Mouse (Mus musculus) liver, embryonic 16.5 days (tissue): ENCODE measurements at regions not wholly inside any gene's neighbourhood (a gene's known extent, or its start where the extent isn't known, plus 50 kb on each side); places are given as distances from the start of the nearest gene placed in this dataset.

ENCODE experiments used
- ATAC-seq: fragments of 200-750 bp; cut with Nextera tagmentation; 2 replicates; pipeline ENCODE4 v1.8.0; 2017; ENCODE audit warnings: low read depth, mild to moderate bottlenecking, moderate number of reproducible peaks, moderate library complexity
- H3K27ac ChIP-seq: fragments of 300-500 bp; sonication (generic); 2 replicates; pipeline ENCODE4 v1.5.1; 2014; ENCODE audit warnings: mild to moderate bottlenecking, low read length
- H3K27me3 ChIP-seq: fragments of 300-500 bp; sonication (generic); 2 replicates; pipeline ENCODE4 v1.6.1; 2014; ENCODE audit warnings: low read depth, low read length, mixed read lengths; ENCODE audit not compliant: control insufficient read depth, insufficient read depth
- H3K36me3 ChIP-seq: fragments of 300-500 bp; sonication (generic); 2 replicates; pipeline ENCODE4 v1.6.1; 2014; ENCODE audit warnings: mild to moderate bottlenecking; ENCODE audit not compliant: control insufficient read depth, insufficient read depth
- H3K4me1 ChIP-seq: fragments of 300-500 bp; sonication (generic); 2 replicates; pipeline ENCODE4 v1.6.1; 2014; ENCODE audit warnings: low read depth, low read length, mixed read lengths; ENCODE audit not compliant: control insufficient read depth
- H3K4me2 ChIP-seq: fragments of 300-500 bp; sonication (generic); 2 replicates; pipeline ENCODE4 v1.6.1; 2014; ENCODE audit warnings: low read depth, low read length, mixed read lengths
- H3K4me3 ChIP-seq: fragments of 300-500 bp; sonication (generic); 2 replicates; pipeline ENCODE4 v1.5.1; 2014; ENCODE audit warnings: low read depth, mild to moderate bottlenecking, low read length
- H3K9ac ChIP-seq: fragments of 300-500 bp; sonication (generic); 2 replicates; pipeline ENCODE4 v1.6.1; 2014; ENCODE audit warnings: low read depth, low read length
- H3K9me3 ChIP-seq: fragments of 300-500 bp; sonication (generic); replicated peaks from 2 replicates; pipeline ENCODE4 v1.6.1; 2016; ENCODE audit warnings: low read length; ENCODE audit not compliant: control insufficient read depth
- WGBS: fragments of 180-500 bp; shearing (Covaris S2); extraction: QIAGEN DNeasy Blood & Tissue Kit; methylation state at CpG from one replicate; pipeline ENCODE4 v1.1.7; 2014; ENCODE audit not compliant: insufficient replicate concordance; 5-methylcytosine and 5-hydroxymethylcytosine counted together

DNA sequence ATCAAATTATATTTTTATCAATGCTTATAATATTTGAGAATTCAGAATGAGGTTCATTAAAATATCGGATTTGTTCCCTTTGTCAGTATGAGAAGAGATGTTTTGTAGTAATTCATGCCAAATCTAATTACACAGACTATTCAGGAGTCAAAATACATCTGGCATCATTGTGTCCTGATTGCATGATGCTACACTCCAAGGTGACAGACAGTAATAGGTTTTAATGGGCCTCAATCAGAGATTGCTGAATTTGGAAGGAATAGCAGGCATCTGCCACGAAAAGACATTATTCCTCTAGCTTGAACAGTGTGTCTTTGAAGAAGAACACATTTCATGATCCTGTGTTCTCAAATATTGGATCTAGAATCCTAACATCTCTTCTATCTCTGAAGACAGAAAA lies 1177.2 kb downstream of the Pcdh18 start:
- Histone ChIP-seq H3K4me3 (no peak overlapping the region), H3K27me3 (no peaks in the 10 kb centered on the region), H3K27ac (no peak overlapping the region), H3K4me2 (no peak overlapping the region), H3K36me3 (no peaks in the 10 kb centered on the region), H3K9me3 (no peaks in the 10 kb centered on the region), H3K4me1 (no peaks in the 10 kb centered on the region), H3K9ac (no peak overlapping the region)
- 49% methylated on average over 2 of the region's 2 CpGs for WGBS
- ATAC-seq = no peak

DNA sequence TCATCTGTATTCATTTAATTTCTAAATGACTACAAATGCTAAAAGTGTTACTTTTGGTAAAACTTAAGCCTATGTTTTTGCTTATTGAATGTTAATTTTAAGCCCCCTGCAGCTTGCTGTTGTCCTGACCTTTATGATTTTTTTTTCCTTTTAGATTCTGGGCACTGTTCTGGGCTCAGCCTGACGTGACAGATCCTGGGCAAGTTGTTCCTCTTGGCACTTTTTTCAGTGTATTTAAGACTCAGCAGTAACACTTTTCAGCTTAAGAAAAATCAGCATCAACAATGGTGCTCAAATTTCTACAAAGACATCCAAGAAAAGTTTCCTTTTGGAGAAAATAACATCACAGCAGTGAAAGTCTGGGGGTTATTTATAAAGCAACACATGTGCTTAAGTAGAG lies 1177.9 kb downstream of the Pcdh18 start:
- Histone ChIP-seq H3K27ac (no peak overlapping the region), H3K4me3 (no peak overlapping the region), H3K27me3 (no peaks in the 10 kb centered on the region), H3K4me1 (no peaks in the 10 kb centered on the region), H3K9me3 (no peaks in the 10 kb centered on the region), H3K36me3 (no peaks in the 10 kb centered on the region), H3K4me2 (no peak overlapping the region), H3K9ac (no peak overlapping the region)
- 31% methylated on average over 1 of the region's 1 CpGs for whole genome bisulfite sequencing
- no peak for ATAC-seq

DNA sequence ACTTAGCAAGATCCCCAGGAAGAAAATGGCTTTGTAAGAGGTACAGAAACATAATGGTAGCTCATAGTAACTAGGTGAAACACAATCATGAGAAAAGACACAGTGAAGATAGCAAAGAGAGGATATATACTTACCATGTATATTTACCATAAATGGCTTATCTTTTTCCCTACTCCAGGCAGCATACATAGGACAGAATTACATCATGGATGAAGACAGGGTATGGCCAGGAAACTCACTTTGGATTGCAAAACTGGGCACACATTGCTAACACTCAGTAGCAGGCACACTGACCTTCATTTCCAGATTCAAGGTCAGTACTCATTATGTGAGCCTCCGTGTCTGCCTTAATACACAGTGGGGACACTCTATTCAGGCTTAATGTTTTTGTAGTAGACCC lies 1210.5 kb downstream of the Pcdh18 start:
- H3K27me3 ChIP-seq = no peaks in the 10 kb centered on the region
- H3K4me3 ChIP-seq = no peak overlapping the region
- no peak overlapping the region for H3K27ac ChIP-seq
- H3K36me3 ChIP-seq = no peaks in the 10 kb centered on the region
- H3K9ac ChIP-seq = no peak overlapping the region
- H3K4me2 ChIP-seq = no peak overlapping the region
- H3K4me1 ChIP-seq = no peaks in the 10 kb centered on the region
- no peak for ATAC-seq
- WGBS = 68% methylated on average over 1 of the region's 1 CpGs
- no peaks in the 10 kb centered on the region for H3K9me3 ChIP-seq

DNA sequence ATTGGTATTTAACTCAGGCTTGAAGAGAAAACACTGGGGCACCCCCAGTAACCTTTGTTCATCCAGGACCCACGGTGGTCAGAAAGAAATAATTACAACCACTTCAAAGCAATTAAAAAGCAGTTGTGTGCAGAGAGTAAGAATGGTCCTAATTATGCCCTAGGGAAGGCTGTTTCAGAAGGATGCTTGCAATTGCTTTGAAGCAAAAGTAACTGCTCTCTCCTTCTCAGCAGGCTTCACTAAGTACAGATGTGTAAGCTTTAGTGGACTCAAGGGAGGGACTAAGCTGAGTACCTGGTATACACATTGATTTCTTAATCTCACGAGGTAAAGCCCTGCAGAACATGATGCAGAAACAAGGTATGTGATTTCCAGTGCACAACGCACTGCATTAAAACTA lies 1242.1 kb downstream of the Pcdh18 start:
- no peaks in the 10 kb centered on the region for H3K27me3 ChIP-seq
- H3K36me3 ChIP-seq = no peaks in the 10 kb centered on the region
- no peak overlapping the region for H3K4me3 ChIP-seq
- WGBS = 39% methylated on average over 3 of the region's 3 CpGs
- H3K9ac ChIP-seq = no peak overlapping the region
- H3K9me3 ChIP-seq = no peaks in the 10 kb centered on the region
- no peak overlapping the region for H3K27ac ChIP-seq
- no peaks in the 10 kb centered on the region for H3K4me1 ChIP-seq
- H3K4me2 ChIP-seq = no peak overlapping the region
- no peak for ATAC-seq

DNA sequence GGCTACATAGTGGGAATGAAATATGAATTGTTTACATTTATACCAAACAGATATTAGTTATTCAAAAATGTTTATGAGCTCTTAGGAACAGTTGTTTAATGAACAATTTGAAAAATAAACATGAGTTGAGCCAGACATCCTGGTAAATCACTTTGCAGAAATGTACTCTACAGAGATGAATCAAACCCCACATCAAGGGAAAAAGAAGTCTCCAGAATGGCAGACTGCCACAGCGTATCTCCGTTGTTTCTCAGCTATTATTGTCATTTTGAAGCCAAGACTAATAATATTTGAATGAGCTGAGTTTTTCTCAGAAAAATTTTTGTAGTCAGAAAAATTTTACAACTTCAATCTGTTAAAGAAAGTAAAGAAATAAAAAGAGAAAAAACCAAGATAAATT lies 1253.1 kb downstream of the Pcdh18 start:
- no peak overlapping the region for H3K9ac ChIP-seq
- no peaks in the 10 kb centered on the region for H3K4me1 ChIP-seq
- H3K4me3 ChIP-seq = no peak overlapping the region
- ATAC-seq = no peak
- H3K27me3 ChIP-seq = no peaks in the 10 kb centered on the region
- H3K9me3 ChIP-seq = no peaks in the 10 kb centered on the region
- no peak overlapping the region for H3K4me2 ChIP-seq
- 71% methylated on average over 2 of the region's 2 CpGs for WGBS
- no peaks in the 10 kb centered on the region for H3K36me3 ChIP-seq
- no peak overlapping the region for H3K27ac ChIP-seq

DNA sequence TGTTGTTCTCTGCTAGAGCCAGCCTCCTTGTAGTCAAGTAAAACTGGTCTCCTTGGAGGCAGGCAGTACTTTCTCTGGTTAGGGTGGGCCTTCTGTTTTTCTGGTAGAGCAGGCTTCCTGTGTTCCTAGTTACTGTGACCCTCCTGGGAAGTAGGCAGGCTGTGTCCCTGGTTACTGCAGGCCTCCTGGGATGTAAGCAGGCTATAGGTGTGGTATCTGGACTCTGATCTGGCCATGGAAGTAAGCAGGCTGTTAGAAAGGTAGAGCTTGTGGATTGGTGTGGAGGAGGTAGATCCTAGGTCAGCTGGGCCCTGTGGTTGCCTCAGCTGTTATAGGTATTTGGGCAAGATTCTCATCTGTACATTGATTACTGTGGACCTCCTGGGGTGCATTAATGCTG lies 1292.4 kb downstream of the Pcdh18 start:
- Histone ChIP-seq H3K4me3 (no peak overlapping the region), H3K27ac (no peak overlapping the region), H3K36me3 (no peaks in the 10 kb centered on the region), H3K9me3 (no peaks in the 10 kb centered on the region), H3K27me3 (no peaks in the 10 kb centered on the region), H3K4me2 (no peak overlapping the region), H3K9ac (no peak overlapping the region), H3K4me1 (no peaks in the 10 kb centered on the region)
- no peak for ATAC-seq

DNA sequence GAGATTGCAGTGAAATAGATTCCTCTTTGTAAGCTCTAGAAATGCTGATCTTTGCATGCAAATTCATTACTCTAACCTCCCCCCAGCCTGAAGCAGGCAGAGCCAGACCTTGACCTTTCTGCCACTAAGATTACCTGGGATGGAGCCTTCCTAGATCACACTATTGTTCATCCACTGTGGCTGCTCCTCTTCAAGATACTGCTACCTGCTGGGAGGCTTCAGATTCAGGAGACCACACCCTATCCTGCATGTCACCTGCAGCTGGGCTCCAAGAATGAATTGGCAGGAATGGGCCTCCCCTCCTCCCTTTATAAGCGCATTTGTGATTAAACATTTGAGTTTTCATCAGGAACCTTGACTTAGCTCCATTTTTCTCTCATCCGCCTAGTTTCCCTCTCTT lies 1315.2 kb downstream of the Pcdh18 start:
- no peak overlapping the region for H3K4me2 ChIP-seq
- H3K27ac ChIP-seq = no peak overlapping the region
- no peak overlapping the region for H3K4me3 ChIP-seq
- H3K27me3 ChIP-seq = no peaks in the 10 kb centered on the region
- no peaks in the 10 kb centered on the region for H3K4me1 ChIP-seq
- no peak for ATAC-seq
- H3K9me3 ChIP-seq = no peaks in the 10 kb centered on the region
- no peaks in the 10 kb centered on the region for H3K36me3 ChIP-seq
- H3K9ac ChIP-seq = no peak overlapping the region
- WGBS = 71% methylated on average over 2 of the region's 2 CpGs

DNA sequence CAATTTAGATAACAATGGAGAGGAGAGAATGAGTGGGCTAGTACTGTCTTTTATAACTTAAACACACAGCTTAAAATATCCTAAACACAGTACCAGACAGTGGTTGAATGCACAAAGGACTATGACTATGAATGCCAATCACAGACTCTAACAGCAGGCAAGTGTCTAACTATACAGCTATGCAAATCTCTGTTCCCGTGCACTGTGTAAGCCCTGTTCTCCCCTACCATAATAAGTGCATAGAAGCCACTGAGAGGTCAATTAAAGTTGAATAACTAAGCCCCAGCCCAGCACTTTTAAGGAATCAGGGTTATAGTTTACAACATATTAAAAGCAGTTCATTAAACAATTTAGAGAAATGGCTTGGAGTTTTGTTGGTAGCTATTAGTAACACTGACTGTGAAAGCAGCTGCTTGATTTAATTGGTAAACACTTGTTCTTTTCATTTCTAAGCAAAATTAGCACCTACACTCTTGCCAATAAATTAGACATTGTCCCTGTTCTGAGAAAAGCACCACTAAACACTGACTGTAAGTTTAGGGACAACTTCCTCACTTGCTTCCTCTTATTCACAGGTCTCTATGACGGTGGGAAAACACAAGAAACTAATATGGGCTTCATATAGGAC lies 1327.6 kb downstream of the Pcdh18 start:
- Histone ChIP-seq H3K27me3 (no peaks in the 10 kb centered on the region), H3K36me3 (no peaks in the 10 kb centered on the region), H3K4me1 (no peaks in the 10 kb centered on the region), H3K4me3 (no peak overlapping the region), H3K9me3 (no peaks in the 10 kb centered on the region), H3K27ac (no peak overlapping the region), H3K9ac (no peak overlapping the region), H3K4me2 (no peak overlapping the region)
- ATAC-seq = no peak
- WGBS = 40% methylated on average over 2 of the region's 2 CpGs

DNA sequence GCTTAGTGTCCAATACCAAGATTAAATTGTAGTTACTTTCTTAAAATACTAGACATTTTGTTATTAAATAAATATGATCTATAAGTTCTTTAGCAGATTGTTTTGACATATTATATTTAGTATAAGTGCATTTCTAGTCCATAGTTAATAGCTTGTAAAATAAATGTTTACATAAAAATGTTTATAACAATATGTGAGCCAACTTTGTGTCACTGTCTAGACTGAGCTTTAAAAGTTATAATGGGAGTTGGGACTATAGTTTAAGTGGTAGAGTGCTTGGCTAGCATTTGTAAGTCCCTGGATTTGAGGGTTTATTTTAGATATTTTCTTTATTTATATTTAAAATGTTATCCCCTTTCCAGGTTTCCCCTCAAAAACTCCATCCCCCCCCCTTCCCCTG lies 1367.3 kb downstream of the Pcdh18 start:
- Histone ChIP-seq H3K9ac (no peak overlapping the region), H3K27me3 (no peaks in the 10 kb centered on the region), H3K4me3 (no peak overlapping the region), H3K4me2 (no peak overlapping the region), H3K9me3 (no peaks in the 10 kb centered on the region), H3K27ac (no peak overlapping the region), H3K4me1 (no peaks in the 10 kb centered on the region), H3K36me3 (no peaks in the 10 kb centered on the region)
- ATAC-seq = no peak
